In genomic region chr9:117784186-117784591, GRCm38 (mm10) we compare ENCODE assay signal across 9 mouse cellular contexts.
"Had no signal": no experiment of that assay in that cellular context is flagged by ENCODE, and none has a peak within 500 bp of the region (broad histone marks: within the 10 kb centered on the region; RNA-seq: fewer than 3 reads in every experiment).

No protein-coding gene starts in this region.

- H3K4me3 ChIP-seq: limb, embryonic 12.5 days; liver, embryonic 13.5 days; midbrain, embryonic 13.5 days had no signal

- H3K9ac ChIP-seq: limb, embryonic 12.5 days; liver, embryonic 13.5 days; liver, postnatal 0 days; midbrain, embryonic 13.5 days had no signal

- H3K27ac ChIP-seq: limb, embryonic 12.5 days; liver, embryonic 13.5 days; midbrain, embryonic 13.5 days had no signal

- H3K9me3 ChIP-seq: limb, embryonic 12.5 days; liver, embryonic 13.5 days; midbrain, embryonic 13.5 days had no signal

- DNase-seq: kidney, adult 11 months; kidney, postnatal 36 days; liver; liver, embryonic 13.5 days; liver, postnatal 0 days; thymus, adult 18-20 months; thymus, postnatal 14 days had no signal

- H3K27me3 ChIP-seq: limb, embryonic 12.5 days; liver, embryonic 13.5 days; midbrain, embryonic 13.5 days had no signal

- H3K36me3 ChIP-seq: limb, embryonic 12.5 days; liver, embryonic 13.5 days; midbrain, embryonic 13.5 days had no signal

- H3K4me1 ChIP-seq: limb, embryonic 12.5 days; liver, embryonic 13.5 days; midbrain, embryonic 13.5 days had no signal

- H3K4me2 ChIP-seq: limb, embryonic 12.5 days; liver, embryonic 13.5 days; midbrain, embryonic 13.5 days had no signal

- ATAC-seq: liver, postnatal 0 days; midbrain, embryonic 13.5 days had no signal
